Mouse (Mus musculus) liver, adult 2 months (tissue): Measurements from ENCODE around the gene Vasp.

Experiments used
- CTCF ChIP-seq: fragments of 200-500 bp; IDR thresholded peaks from 2 replicates; pipeline ENCODE4 v1.5.1; 2011; ENCODE audit warnings: low read depth, low read length, control low read depth
- POLR2A ChIP-seq: fragments of 200-500 bp; IDR thresholded peaks from 2 replicates; pipeline ENCODE4 v1.6.1; 2011; ENCODE audit warnings: low read length, control low read depth; ENCODE audit not compliant: insufficient read depth; ENCODE audit errors: extremely low read depth

- no peak for TF ChIP-seq CTCF
- no peak for TF ChIP-seq POLR2A
Measured at GRCm38 (mm10) chr7:19297794-19298193, 26.2 kb upstream of the Vasp start.
